Mouse (Mus musculus) limb, embryonic 15.5 days (tissue): ENCODE measurements around the gene Osbpl2. TPM values are rescaled to one million over a fixed set of nuclear protein-coding genes. Genes with fewer than 3 reads are reported as not detected.

Source experiments
- ATAC-seq: fragments of 200-750 bp; cut with Nextera tagmentation; 2 replicates; pipeline ENCODE4 v1.8.0; 2017; ENCODE audit warnings: low read depth, moderate TSS enrichment; ENCODE audit not compliant: insufficient number of reproducible peaks, low FRiP score, low TSS enrichment
- H3K27ac ChIP-seq: fragments of 300-500 bp; sonication (generic); 2 replicates; pipeline ENCODE4 v1.5.1; 2015; ENCODE audit warnings: moderate library complexity, mild to moderate bottlenecking, inconsistent platforms
- H3K27me3 ChIP-seq: fragments of 300-500 bp; sonication (generic); 2 replicates; pipeline ENCODE4 v1.6.1; 2015; ENCODE audit warnings: inconsistent platforms
- H3K36me3 ChIP-seq: fragments of 300-500 bp; sonication (generic); 2 replicates; pipeline ENCODE4 v1.6.1; 2015; ENCODE audit warnings: inconsistent platforms
- H3K4me1 ChIP-seq: fragments of 300-500 bp; sonication (generic); 2 replicates; pipeline ENCODE4 v1.6.1; 2015; ENCODE audit warnings: inconsistent platforms
- H3K4me2 ChIP-seq: fragments of 300-500 bp; sonication (generic); 2 replicates; pipeline ENCODE4 v1.6.1; 2015; ENCODE audit warnings: mild to moderate bottlenecking, inconsistent platforms
- H3K4me3 ChIP-seq: fragments of 300-500 bp; sonication (generic); 2 replicates; pipeline ENCODE4 v1.5.1; 2015; ENCODE audit warnings: mild to moderate bottlenecking, inconsistent platforms
- H3K9ac ChIP-seq: fragments of 300-500 bp; sonication (generic); 2 replicates; pipeline ENCODE4 v1.6.1; 2015; ENCODE audit warnings: inconsistent platforms
- H3K9me3 ChIP-seq: fragments of 300-500 bp; sonication (generic); 2 replicates; pipeline ENCODE4 v1.6.1; 2016; ENCODE audit warnings: inconsistent platforms
- WGBS: fragments of 180-500 bp; shearing (Covaris S2); methylation state at CpG from one replicate; pipeline ENCODE4 v1.1.7; 2015; 5-methylcytosine and 5-hydroxymethylcytosine counted together
- polyA plus RNA-seq: library from polyadenylated mRNA; unstranded; fragments of >200 nt; fragmentation: Nextera tagmentation; extraction: Ambion mirVana; gene quantifications from 2 replicates; pipeline ENCODE4 v1.2.1, GENCODE M21; 2015

The Osbpl2 gene
- polyA plus RNA-seq, 1 experiment from 2014 or later = 45.2 TPM

- WGBS = 73% methylated on average over 6 of the region's 6 CpGs
- H3K4me3 ChIP-seq = no peak overlapping the region
- no peaks in the 10 kb centered on the region for H3K36me3 ChIP-seq
- peaks cover 15% of the 10 kb centered on the region for H3K4me1 ChIP-seq
- ATAC-seq = no peak
- H3K4me2 ChIP-seq = no peak overlapping the region
- H3K27ac ChIP-seq = no peak overlapping the region
- H3K9ac ChIP-seq = no peak overlapping the region
- no peaks in the 10 kb centered on the region for H3K9me3 ChIP-seq
- H3K27me3 ChIP-seq = peaks cover 27% of the 10 kb centered on the region
Observed at GRCm38 (mm10) chr2:180108285-180108684, 10.8 kb upstream of the Osbpl2 start.

- H3K27me3 ChIP-seq = peaks cover 23% of the 10 kb centered on the region; the same call in 1 of the 2 replicates
- no peak overlapping the region for H3K9ac ChIP-seq
- H3K9me3 ChIP-seq = no peaks in the 10 kb centered on the region
- no peak overlapping the region for H3K27ac ChIP-seq
- H3K4me1 ChIP-seq = peaks cover 18% of the 10 kb centered on the region
- H3K36me3 ChIP-seq = no peaks in the 10 kb centered on the region
- ATAC-seq = no peak
- no peak overlapping the region for H3K4me2 ChIP-seq
- WGBS = 52% methylated on average over 17 of the region's 17 CpGs
- no peak overlapping the region for H3K4me3 ChIP-seq
Observed at GRCm38 (mm10) chr2:180113909-180114890, 4.9 kb upstream of the Osbpl2 start.

DNA sequence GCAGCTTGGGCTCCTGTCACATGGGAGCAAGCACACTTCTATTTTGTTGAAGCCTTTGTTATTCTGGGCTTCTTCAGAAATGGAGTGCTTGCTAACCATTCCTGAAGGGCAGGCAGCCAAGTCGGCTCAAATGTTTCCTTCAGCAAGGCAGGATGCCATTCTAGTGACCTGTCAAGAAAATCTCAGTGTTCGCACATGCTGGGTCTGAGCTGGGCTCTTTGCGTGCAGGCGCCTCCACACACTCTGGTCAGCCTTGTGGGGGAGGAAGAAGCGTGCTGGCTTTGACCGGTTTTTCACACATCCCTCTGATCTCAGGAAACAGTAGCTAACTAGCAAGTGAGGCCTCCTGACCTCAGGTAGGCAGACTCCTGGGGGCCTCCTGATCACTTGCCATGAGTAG, 3.8 kb upstream of the Osbpl2 start:
- Histone ChIP-seq H3K27me3 (peaks cover 23% of the 10 kb centered on the region; the same call in 1 of the 2 replicates), H3K4me1 (peaks cover 23% of the 10 kb centered on the region), H3K36me3 (no peaks in the 10 kb centered on the region), H3K4me3 (no peak overlapping the region), H3K9me3 (no peaks in the 10 kb centered on the region), H3K27ac (no peak overlapping the region), H3K4me2 (no peak overlapping the region), H3K9ac (no peak overlapping the region)
- WGBS = 44% methylated on average over 6 of the region's 6 CpGs
- no peak for ATAC-seq

GRCm38 (mm10) chr2:180116081-180116493, 3.0 kb upstream of the Osbpl2 start:
- peaks cover 24% of the 10 kb centered on the region for H3K4me1 ChIP-seq
- H3K9ac ChIP-seq = no peak overlapping the region
- no peaks in the 10 kb centered on the region for H3K36me3 ChIP-seq
- no peak overlapping the region for H3K4me2 ChIP-seq
- H3K27me3 ChIP-seq = peaks cover 23% of the 10 kb centered on the region; the same call in 1 of the 2 replicates
- H3K9me3 ChIP-seq = no peaks in the 10 kb centered on the region
- ATAC-seq = no peak
- 65% methylated on average over 10 of the region's 10 CpGs for WGBS
- no peak overlapping the region for H3K4me3 ChIP-seq
- no peak overlapping the region for H3K27ac ChIP-seq

GRCm38 (mm10) chr2:180116741-180117484, 2.2 kb upstream of the Osbpl2 start:
- no peak overlapping the region for H3K27ac ChIP-seq
- H3K4me1 ChIP-seq = peaks cover 24% of the 10 kb centered on the region
- H3K9me3 ChIP-seq = no peaks in the 10 kb centered on the region
- no peak overlapping the region for H3K4me3 ChIP-seq
- peaks cover 23% of the 10 kb centered on the region; the same call in 1 of the 2 replicates for H3K27me3 ChIP-seq
- 77% methylated on average over 8 of the region's 8 CpGs for WGBS
- no peaks in the 10 kb centered on the region for H3K36me3 ChIP-seq
- no peak overlapping the region for H3K4me2 ChIP-seq
- no peak for ATAC-seq
- H3K9ac ChIP-seq = 0 out of 2 replicates have a peak overlapping the region, but pooled peaks have one; percentile 14

GRCm38 (mm10) chr2:180117485-180118194, 1.5 kb upstream of the Osbpl2 start:
- Histone ChIP-seq H3K27ac (no peak overlapping the region), H3K36me3 (no peaks in the 10 kb centered on the region), H3K4me2 (no peak overlapping the region), H3K27me3 (peaks cover 23% of the 10 kb centered on the region; the same call in 1 of the 2 replicates), H3K9me3 (no peaks in the 10 kb centered on the region), H3K4me3 (no peak overlapping the region), H3K9ac (0 out of 2 replicates have a peak overlapping the region, but pooled peaks have one; percentile 14), H3K4me1 (peaks cover 24% of the 10 kb centered on the region)
- no peak for ATAC-seq
- WGBS = 9% methylated on average over 13 of the region's 13 CpGs

DNA sequence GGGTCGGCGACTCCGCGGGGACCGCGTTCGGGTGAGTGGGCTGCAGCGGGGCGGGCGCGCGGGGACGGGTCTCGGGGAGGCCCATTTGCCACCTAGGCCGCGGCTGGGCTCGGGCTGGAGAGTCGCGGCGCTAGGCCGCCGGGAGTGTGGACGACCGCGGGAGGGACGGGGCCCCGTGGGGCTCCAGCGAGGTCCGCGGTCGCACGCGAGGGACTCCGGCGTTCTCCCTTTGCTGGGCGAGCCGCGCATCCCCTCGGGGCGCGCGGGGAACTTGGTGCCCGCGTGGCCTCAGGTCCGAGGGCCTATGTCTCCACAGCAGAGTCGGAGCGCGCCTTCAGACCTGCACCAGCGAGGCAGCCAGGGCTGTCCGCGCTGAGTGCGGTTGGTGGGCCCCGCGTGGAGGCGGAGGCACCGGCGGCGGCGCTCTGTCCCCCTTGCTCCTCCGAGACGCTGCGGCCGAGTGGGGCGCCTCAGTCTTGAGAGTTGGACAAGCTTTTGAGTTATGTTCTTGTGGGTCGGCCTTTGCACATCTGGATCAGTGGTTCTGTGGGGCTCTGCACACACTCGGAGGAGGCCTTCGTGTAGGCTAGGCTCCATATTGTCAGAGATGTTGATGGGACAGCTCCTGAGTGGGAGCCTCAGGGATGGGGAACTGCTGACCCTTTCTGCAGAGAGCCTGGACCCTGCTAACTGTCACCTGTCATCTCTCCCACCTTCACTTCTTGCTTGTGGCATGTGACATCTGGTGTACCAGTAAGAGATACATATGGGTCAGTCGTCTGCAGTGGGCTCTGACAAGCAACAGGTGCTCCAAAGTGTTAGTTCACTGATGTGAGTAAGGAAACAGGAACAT, 559 bp downstream of the Osbpl2 start:
- peak overlapping the region; percentile 82 for H3K4me2 ChIP-seq
- H3K9me3 ChIP-seq = no peaks in the 10 kb centered on the region
- H3K27ac ChIP-seq = peak overlapping the region; percentile 72
- under 1% methylated on average over 66 of the region's 68 CpGs for WGBS
- ATAC-seq = peak; percentile 4; the same call in 1 of the 2 replicates
- H3K27me3 ChIP-seq = peaks cover 21% of the 10 kb centered on the region; the same call in 1 of the 2 replicates
- H3K4me1 ChIP-seq = peaks cover 24% of the 10 kb centered on the region
- H3K4me3 ChIP-seq = peak overlapping the region; percentile 96
- H3K9ac ChIP-seq = peak overlapping the region; percentile 74
- peaks cover 10% of the 10 kb centered on the region; the same call in 1 of the 2 replicates for H3K36me3 ChIP-seq

DNA sequence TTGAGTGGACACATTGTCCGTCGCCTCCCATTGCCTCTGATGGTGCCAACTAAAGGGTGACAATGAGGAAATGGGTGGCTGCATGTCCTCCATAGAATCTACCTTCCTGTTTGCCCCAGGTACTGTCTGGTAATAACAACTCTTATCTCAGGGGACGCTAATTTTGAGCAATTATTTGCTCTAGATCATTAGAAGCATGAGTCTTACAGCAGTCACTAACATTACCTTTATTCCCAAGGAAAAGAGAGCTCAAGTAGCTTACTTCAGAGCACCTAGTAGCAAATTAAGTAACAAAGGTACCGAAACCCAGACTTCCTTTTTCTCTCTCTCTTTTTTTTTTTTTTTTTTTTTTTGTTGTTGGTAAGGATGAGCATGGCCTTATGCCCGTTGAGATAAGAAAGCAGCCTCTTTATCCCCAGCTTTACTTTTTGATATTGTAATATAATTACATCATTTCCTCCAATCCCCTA, 1.2 kb downstream of the Osbpl2 start:
- ATAC-seq = no peak
- Histone ChIP-seq H3K9me3 (no peaks in the 10 kb centered on the region), H3K27ac (no peak overlapping the region), H3K4me3 (peak overlapping the region; percentile 96), H3K4me1 (peaks cover 24% of the 10 kb centered on the region), H3K9ac (peak overlapping the region; percentile 74), H3K36me3 (peaks cover 10% of the 10 kb centered on the region; the same call in 1 of the 2 replicates), H3K27me3 (peaks cover 21% of the 10 kb centered on the region; the same call in 1 of the 2 replicates), H3K4me2 (peak overlapping the region; percentile 82)
- WGBS = 55% methylated on average over 5 of the region's 5 CpGs

GRCm38 (mm10) chr2:180124192-180124591, 5.1 kb downstream of the Osbpl2 start:
- no peak overlapping the region for H3K27ac ChIP-seq
- H3K36me3 ChIP-seq = peaks cover 10% of the 10 kb centered on the region; the same call in 1 of the 2 replicates
- H3K4me3 ChIP-seq = no peak overlapping the region
- WGBS = 84% methylated on average over 2 of the region's 2 CpGs
- H3K9me3 ChIP-seq = no peaks in the 10 kb centered on the region
- no peak overlapping the region for H3K4me2 ChIP-seq
- ATAC-seq = no peak
- H3K27me3 ChIP-seq = no peaks in the 10 kb centered on the region
- no peak overlapping the region for H3K9ac ChIP-seq
- H3K4me1 ChIP-seq = peaks cover 30% of the 10 kb centered on the region

GRCm38 (mm10) chr2:180126195-180126594, 7.1 kb downstream of the Osbpl2 start:
- ATAC-seq = peak; percentile 59; the same call in 1 of the 2 replicates
- H3K4me1 ChIP-seq = peaks cover 23% of the 10 kb centered on the region
- H3K4me3 ChIP-seq = no peak overlapping the region
- H3K4me2 ChIP-seq = no peak overlapping the region
- H3K27ac ChIP-seq = peak overlapping the region; percentile 57; the same call in 1 of the 2 replicates
- peaks cover 10% of the 10 kb centered on the region; the same call in 1 of the 2 replicates for H3K36me3 ChIP-seq
- WGBS = 11% methylated on average over 4 of the region's 4 CpGs
- no peaks in the 10 kb centered on the region for H3K27me3 ChIP-seq
- H3K9ac ChIP-seq = no peak overlapping the region
- H3K9me3 ChIP-seq = no peaks in the 10 kb centered on the region
